Mouse (Mus musculus) stomach, embryonic 16.5 days (tissue): ENCODE measurements at regions not wholly inside any gene's neighbourhood (a gene's known extent, or its start where the extent isn't known, plus 50 kb on each side); places are given as distances from the start of the nearest gene placed in this dataset.

Experiments used
- ATAC-seq: fragments of 200-750 bp; cut with Nextera tagmentation; 2 replicates; pipeline ENCODE4 v1.8.0; 2017; ENCODE audit warnings: moderate number of reproducible peaks, moderate TSS enrichment; ENCODE audit not compliant: insufficient read depth, low FRiP score
- H3K27ac ChIP-seq: fragments of 300-500 bp; sonication (generic); 2 replicates; pipeline ENCODE4 v1.5.1; 2014; ENCODE audit warnings: low read length
- H3K27me3 ChIP-seq: fragments of 300-500 bp; sonication (generic); 2 replicates; pipeline ENCODE4 v1.6.1; 2014; ENCODE audit warnings: low read length, control low read depth, mixed read lengths; ENCODE audit not compliant: control insufficient read depth, insufficient read depth
- H3K36me3 ChIP-seq: fragments of 300-500 bp; sonication (generic); 2 replicates; pipeline ENCODE4 v1.6.1; 2014; ENCODE audit warnings: low read length; ENCODE audit not compliant: control insufficient read depth, insufficient read depth
- H3K4me1 ChIP-seq: fragments of 300-500 bp; sonication (generic); 2 replicates; pipeline ENCODE4 v1.6.1; 2014; ENCODE audit warnings: low read length, control low read depth, mixed read lengths; ENCODE audit not compliant: control insufficient read depth, insufficient read depth
- H3K4me2 ChIP-seq: fragments of 300-500 bp; sonication (generic); 2 replicates; pipeline ENCODE4 v1.6.1; 2014; ENCODE audit warnings: low read depth, low read length, mixed read lengths
- H3K4me3 ChIP-seq: fragments of 300-500 bp; sonication (generic); replicated peaks from 2 replicates; pipeline ENCODE4 v1.5.1; 2014; ENCODE audit warnings: mild to moderate bottlenecking, low read length
- H3K9ac ChIP-seq: fragments of 300-500 bp; sonication (generic); 2 replicates; pipeline ENCODE4 v1.6.1; 2014; ENCODE audit warnings: low read length
- H3K9me3 ChIP-seq: fragments of 300-500 bp; sonication (generic); replicated peaks from 2 replicates; pipeline ENCODE4 v1.6.1; 2016; ENCODE audit warnings: low read length, control low read depth; ENCODE audit not compliant: control insufficient read depth
- WGBS: fragments of 180-500 bp; shearing (Covaris S2); extraction: QIAGEN DNeasy Blood & Tissue Kit; methylation state at CpG from one replicate; pipeline ENCODE4 v1.1.7; 2014; 5-methylcytosine and 5-hydroxymethylcytosine counted together

DNA sequence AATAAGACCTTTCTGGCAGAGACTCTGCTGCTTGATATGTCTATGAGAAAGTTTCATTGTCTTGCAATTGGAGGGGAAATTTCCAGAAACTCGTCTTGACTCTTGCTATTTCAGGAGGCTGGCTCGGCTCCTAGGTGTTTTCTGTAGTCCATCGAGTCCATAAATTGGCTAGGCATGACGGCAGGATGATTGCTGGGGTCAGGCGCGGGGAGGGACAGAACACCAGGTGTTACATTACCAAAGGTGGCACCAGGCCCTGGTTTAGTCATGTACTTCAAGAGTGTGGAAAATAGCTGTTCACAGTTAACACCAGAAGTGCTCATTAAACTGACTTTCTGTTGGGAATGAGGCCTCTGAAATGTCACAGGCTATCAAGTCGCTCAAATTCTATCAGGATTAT lies 151.7 kb downstream of the Tex36 start:
- Histone ChIP-seq H3K36me3 (no peaks in the 10 kb centered on the region), H3K4me1 (no peaks in the 10 kb centered on the region), H3K27ac (no peak overlapping the region), H3K4me2 (no peak overlapping the region), H3K27me3 (no peaks in the 10 kb centered on the region), H3K9ac (no peak overlapping the region), H3K4me3 (no peak overlapping the region), H3K9me3 (no peaks in the 10 kb centered on the region)
- 79% methylated on average over 7 of the region's 7 CpGs for WGBS
- ATAC-seq: no peak

DNA sequence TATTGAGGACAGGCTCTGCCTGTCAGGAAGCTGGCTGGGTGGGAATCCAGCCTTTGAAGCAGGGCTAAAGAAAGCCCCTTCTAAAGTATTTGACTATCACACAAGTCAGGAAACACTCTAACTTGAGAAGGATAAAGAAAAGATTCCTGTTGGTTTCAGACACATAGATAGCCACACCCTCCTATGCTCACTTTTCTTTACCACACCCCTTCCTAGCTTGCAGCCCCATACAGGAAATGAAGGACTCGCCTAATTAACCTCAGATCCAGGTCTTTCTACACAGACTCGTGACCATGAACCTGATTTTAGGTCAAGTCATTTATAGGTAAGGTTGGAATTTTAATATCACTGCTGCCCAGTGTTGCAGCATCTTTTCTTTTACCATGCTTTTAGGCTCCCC lies 154.9 kb downstream of the Tex36 start:
- WGBS: 37% methylated on average over 2 of the region's 2 CpGs
- no peak overlapping the region for H3K27ac ChIP-seq
- H3K36me3 ChIP-seq: no peaks in the 10 kb centered on the region
- H3K9me3 ChIP-seq: no peaks in the 10 kb centered on the region
- no peaks in the 10 kb centered on the region for H3K27me3 ChIP-seq
- no peak for ATAC-seq
- H3K9ac ChIP-seq: no peak overlapping the region
- H3K4me3 ChIP-seq: no peak overlapping the region
- H3K4me2 ChIP-seq: no peak overlapping the region
- no peaks in the 10 kb centered on the region for H3K4me1 ChIP-seq

- WGBS: 41% methylated on average over 4 of the region's 4 CpGs
- Histone ChIP-seq H3K27ac (no peak overlapping the region), H3K4me2 (no peak overlapping the region), H3K4me1 (peaks cover 6% of the 10 kb centered on the region; the same call in 1 of the 2 replicates), H3K27me3 (no peaks in the 10 kb centered on the region), H3K4me3 (no peak overlapping the region), H3K9me3 (no peaks in the 10 kb centered on the region), H3K36me3 (no peaks in the 10 kb centered on the region), H3K9ac (no peak overlapping the region)
- ATAC-seq: no peak
Observed at GRCm38 (mm10) chr7:133441661-133442060, 160.3 kb downstream of the Tex36 start.

GRCm38 (mm10) chr7:133441169-133441568 lies 160.8 kb downstream of the Tex36 start:
- no peak overlapping the region for H3K4me2 ChIP-seq
- no peak overlapping the region for H3K4me3 ChIP-seq
- H3K9me3 ChIP-seq: no peaks in the 10 kb centered on the region
- ATAC-seq: no peak
- peaks cover 6% of the 10 kb centered on the region; the same call in 1 of the 2 replicates for H3K4me1 ChIP-seq
- no peak overlapping the region for H3K9ac ChIP-seq
- no peak overlapping the region for H3K27ac ChIP-seq
- WGBS: 67% methylated on average over 6 of the region's 6 CpGs
- H3K36me3 ChIP-seq: no peaks in the 10 kb centered on the region
- H3K27me3 ChIP-seq: no peaks in the 10 kb centered on the region

- 54% methylated on average over 12 of the region's 12 CpGs for WGBS
- H3K4me1 ChIP-seq: peaks cover 6% of the 10 kb centered on the region; the same call in 1 of the 2 replicates
- ATAC-seq: no peak
Observed at GRCm38 (mm10) chr7:133440711-133441110, 161.2 kb downstream of the Tex36 start.

GRCm38 (mm10) chr7:133440086-133440485 lies 161.9 kb downstream of the Tex36 start:
- ATAC-seq: no peak
- Histone ChIP-seq H3K27me3 (no peaks in the 10 kb centered on the region), H3K9me3 (no peaks in the 10 kb centered on the region), H3K4me2 (no peak overlapping the region), H3K4me1 (peaks cover 6% of the 10 kb centered on the region; the same call in 1 of the 2 replicates), H3K36me3 (no peaks in the 10 kb centered on the region), H3K4me3 (no peak overlapping the region), H3K27ac (no peak overlapping the region), H3K9ac (no peak overlapping the region)
- 66% methylated on average over 6 of the region's 6 CpGs for WGBS

More at GRCm38 (mm10) chr7:133440711-133441110, 161.2 kb downstream of the Tex36 start:
- Histone ChIP-seq H3K9ac (no peak overlapping the region), H3K9me3 (no peaks in the 10 kb centered on the region), H3K4me2 (no peak overlapping the region), H3K27ac (no peak overlapping the region), H3K27me3 (no peaks in the 10 kb centered on the region), H3K36me3 (no peaks in the 10 kb centered on the region), H3K4me3 (no peak overlapping the region)

- Histone ChIP-seq H3K27me3 (no peaks in the 10 kb centered on the region), H3K9me3 (no peaks in the 10 kb centered on the region), H3K36me3 (no peaks in the 10 kb centered on the region), H3K4me2 (no peak overlapping the region), H3K4me3 (no peak overlapping the region), H3K27ac (no peak overlapping the region), H3K9ac (no peak overlapping the region), H3K4me1 (peaks cover 6% of the 10 kb centered on the region; the same call in 1 of the 2 replicates)
- WGBS: 60% methylated on average over 6 of the region's 6 CpGs
- peak; percentile 33; the same call in 1 of the 2 replicates for ATAC-seq
Observed at GRCm38 (mm10) chr7:133438631-133439030, 163.3 kb downstream of the Tex36 start.

DNA sequence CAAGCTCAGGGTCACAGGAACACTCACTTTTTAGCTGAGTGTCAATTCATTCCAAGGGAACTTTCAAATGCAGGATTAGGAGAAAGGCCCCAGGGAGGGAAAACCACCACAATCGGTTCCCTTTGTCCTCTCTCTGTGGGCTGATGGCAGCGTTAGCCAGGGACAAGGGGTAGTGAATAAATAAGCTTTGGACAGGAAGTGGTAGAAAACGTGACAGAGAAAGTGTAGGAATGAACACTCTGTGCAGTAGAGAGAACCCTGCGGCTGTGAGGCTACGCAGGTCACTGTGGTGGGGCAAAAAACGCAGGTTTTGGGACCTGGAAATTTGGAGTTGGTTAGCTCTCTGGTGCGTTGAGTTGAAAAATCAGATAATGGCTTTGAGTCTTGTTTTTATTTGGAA lies 164.1 kb downstream of the Tex36 start:
- ATAC-seq: no peak
- H3K4me3 ChIP-seq: no peak overlapping the region
- H3K4me1 ChIP-seq: peaks cover 6% of the 10 kb centered on the region; the same call in 1 of the 2 replicates
- H3K27ac ChIP-seq: no peak overlapping the region
- H3K4me2 ChIP-seq: no peak overlapping the region
- H3K36me3 ChIP-seq: no peaks in the 10 kb centered on the region
- WGBS: 53% methylated on average over 7 of the region's 7 CpGs
- H3K9ac ChIP-seq: no peak overlapping the region
- H3K9me3 ChIP-seq: no peaks in the 10 kb centered on the region
- no peaks in the 10 kb centered on the region for H3K27me3 ChIP-seq

GRCm38 (mm10) chr7:133435596-133436357 lies 166.2 kb downstream of the Tex36 start:
- H3K27me3 ChIP-seq: no peaks in the 10 kb centered on the region
- H3K9ac ChIP-seq: no peak overlapping the region
- no peaks in the 10 kb centered on the region for H3K9me3 ChIP-seq
- H3K27ac ChIP-seq: no peak overlapping the region
- H3K4me1 ChIP-seq: peaks cover 4% of the 10 kb centered on the region; the same call in 1 of the 2 replicates
- no peak overlapping the region for H3K4me3 ChIP-seq
- H3K4me2 ChIP-seq: no peak overlapping the region
- ATAC-seq: no peak
- WGBS: 69% methylated on average over 14 of the region's 14 CpGs
- no peaks in the 10 kb centered on the region for H3K36me3 ChIP-seq
